8 mouse cellular contexts compared by ENCODE assay signal in the genomic region with DNA sequence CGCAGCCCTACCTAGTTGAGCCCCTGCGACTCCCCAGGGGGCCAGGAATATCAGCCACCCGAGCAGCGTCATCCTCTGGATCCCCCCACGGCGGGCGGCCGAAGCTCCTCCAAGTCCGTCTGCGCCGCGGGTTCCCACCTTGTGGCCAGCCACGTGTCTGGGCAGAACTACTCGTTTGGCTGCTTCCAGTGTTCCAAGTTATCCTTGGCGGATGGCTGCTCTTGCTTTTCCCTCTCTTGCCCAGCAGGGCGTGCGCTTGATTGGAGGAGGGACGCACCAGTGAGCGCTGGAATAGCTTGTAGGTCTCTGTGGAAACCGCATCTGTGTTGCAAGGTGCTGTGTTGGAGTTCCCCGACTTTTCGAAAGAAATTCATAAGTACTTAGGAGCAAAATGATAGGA. TPM values are rescaled to one million over a fixed set of nuclear protein-coding genes. Genes with fewer than 3 reads are reported as not detected.
A peak's percentile ranks its signal among the peaks of the same experiment; 100 is the strongest.
DNase-seq lines count a peak whose midpoint lies in the region; ATAC-seq and TF ChIP-seq lines count a peak whose summit lies in the region.

Gene Smpdl3b, minus strand, starts transcription at position 279 of the 400 bp plus-strand sequence.

- TF ChIP-seq CTCF in liver, adult 2 months (IDR thresholded peaks at IDR 0.05; ENCODE audit: low read depth, low read length): peak; percentile 80

- H3K9me3 ChIP-seq in heart, embryonic 12.5 days (replicated peaks): no peaks in the 10 kb centered on the region
- no peaks in the 10 kb centered on the region for H3K9me3 ChIP-seq in kidney, embryonic 15.5 days (replicated peaks)

- no peak for TF ChIP-seq POLR2A in liver, adult 2 months (IDR thresholded peaks at IDR 0.05; ENCODE audit: extremely low read depth, insufficient read depth, low read length)

- H3K4me3 ChIP-seq in heart, embryonic 12.5 days: peak within 1 kb of the TSS; percentile 49
- H3K4me3 ChIP-seq in kidney, embryonic 15.5 days (replicated peaks): peak within 1 kb of the TSS; percentile 52
- peak within 1 kb of the TSS; percentile 44 for H3K4me3 ChIP-seq in liver, adult 2 months (ENCODE audit: insufficient read depth, low read depth, low read length)

- DNase-seq in A20 (ENCODE audit: low read depth, low spot score): peak; percentile 65
- DNase-seq in adrenal gland, postnatal 14 days: peak; percentile 88
- DNase-seq in fibroblast of lung, adult 2 months (ENCODE audit: low read depth): peak; percentile 77
- peak; percentile 69 for DNase-seq in liver, adult 2 months (ENCODE audit: extremely low read depth, low read depth, low spot score)
- DNase-seq in telencephalon, adult 2 months (ENCODE audit: low read depth, low spot score): peak; percentile 62

- H3K79me2 ChIP-seq in liver, adult 2 months (ENCODE audit: control insufficient read depth, insufficient read depth, low read length): no peaks in the 10 kb centered on the region

- peak within 1 kb of the TSS; percentile 61 for H3K9ac ChIP-seq in heart, embryonic 12.5 days
- peak within 1 kb of the TSS; percentile 45; the same call in 1 of the 2 replicates for H3K9ac ChIP-seq in kidney, embryonic 15.5 days
- H3K9ac ChIP-seq in liver, adult 2 months (ENCODE audit: low read depth, low read length): peak within 1 kb of the TSS; percentile 50

- 1% methylated on average over 22 of the region's 22 CpGs for WGBS in heart, embryonic 12.5 days
- under 1% methylated on average over 22 of the region's 22 CpGs for WGBS in kidney, embryonic 15.5 days
- WGBS in liver, adult 2 months: under 1% methylated on average over 22 of the region's 22 CpGs

- peaks cover 9% of the 10 kb centered on the region for H3K27me3 ChIP-seq in heart, embryonic 12.5 days (replicated peaks)
- peaks cover 14% of the 10 kb centered on the region for H3K27me3 ChIP-seq in kidney, embryonic 15.5 days
- no peaks in the 10 kb centered on the region for H3K27me3 ChIP-seq in liver, adult 2 months (ENCODE audit: control insufficient read depth, insufficient read depth, low read length)

- H3K4me1 ChIP-seq in heart, embryonic 12.5 days (replicated peaks): peaks cover 5% of the 10 kb centered on the region; the same call in 1 of the 2 replicates
- H3K4me1 ChIP-seq in kidney, embryonic 15.5 days: peaks cover 17% of the 10 kb centered on the region
- peaks cover 6% of the 10 kb centered on the region for H3K4me1 ChIP-seq in liver, adult 2 months (ENCODE audit: control insufficient read depth, insufficient read depth, low read length)

- peak; percentile 78 for ATAC-seq in heart, embryonic 12.5 days (ENCODE audit: insufficient number of reproducible peaks, low FRiP score)
- ATAC-seq in kidney, embryonic 15.5 days (replicated peaks; ENCODE audit: low FRiP score): peak; percentile 90
- ATAC-seq in monocyte, adult 5-6 weeks (replicated peaks; ENCODE audit: insufficient number of reproducible peaks, low FRiP score, low TSS enrichment, poor library complexity, severe bottlenecking): peak; percentile 86

- peak within 1 kb of the TSS; percentile 87 for H3K4me2 ChIP-seq in heart, embryonic 12.5 days
- H3K4me2 ChIP-seq in kidney, embryonic 15.5 days: peak within 1 kb of the TSS; percentile 94

- no peaks in the 10 kb centered on the region for H3K36me3 ChIP-seq in heart, embryonic 12.5 days
- H3K36me3 ChIP-seq in kidney, embryonic 15.5 days: no peaks in the 10 kb centered on the region
- H3K36me3 ChIP-seq in liver, adult 2 months (ENCODE audit: control insufficient read depth, insufficient read depth, low read length): no peaks in the 10 kb centered on the region

- no peak within 1 kb of the TSS for H3K27ac ChIP-seq in heart, embryonic 12.5 days (ENCODE audit: poor library complexity, severe bottlenecking)
- H3K27ac ChIP-seq in kidney, embryonic 15.5 days: 0 out of 2 replicates have a peak within 1 kb of the TSS, but pooled peaks have one; percentile 27
- H3K27ac ChIP-seq in liver, adult 2 months (replicated peaks; ENCODE audit: insufficient read depth, low read depth, low read length): no peak within 1 kb of the TSS

RNA-seq across cellular contexts. Expression of gene Smpdl3b, which starts in this region (rescaled TPM):
- total RNA-seq in adrenal gland, postnatal 14 days (2021): 2.1 and 3.3 TPM in 2 replicates
- polyA plus RNA-seq in heart, embryonic 12.5 days (2016; fragmentation: Nextera tagmentation; extraction: Ambion mirVana): 6.5 and 6.9 TPM in 2 replicates
- polyA plus RNA-seq in kidney, embryonic 15.5 days (2015; fragmentation: Nextera tagmentation; extraction: Ambion mirVana): 10.0 and 11.9 TPM in 2 replicates
- total RNA-seq in liver, adult 2 months (2014; rRNA removed): 0.34 and 0.65 TPM in 2 replicates
- polyA plus RNA-seq in liver, adult 2 months (2012; rRNA removed): 0.16 and 0.34 TPM in 2 replicates
- 108 to 191 TPM (median 160 TPM) in 3 replicates for total RNA-seq in monocyte, adult 5-6 weeks (2017)

Comparison
In these comparisons a context has a peak if more than half of its experiments do, and no peak if none do; other contexts are left out.
1. RNA of gene Smpdl3b (total RNA-seq): 108 to 191 TPM in monocyte, adult 5-6 weeks; 2.1 to 3.3 TPM in adrenal gland, postnatal 14 days and 0.34 to 0.65 TPM in liver, adult 2 months; every median in the first group is over 10 times any median in the second.
2. Peak in DNase-seq, H3K4me3 ChIP-seq and H3K9ac ChIP-seq in liver, adult 2 months; RNA of the gene not detected or under 1 TPM.
3. Peak in every context shown above with its lines, with median percentiles within 50 percentile points of each other: DNase-seq, ATAC-seq, H3K4me3 ChIP-seq and H3K9ac ChIP-seq.